Mouse (Mus musculus) splenic B cell, adult 2 months (primary cell): ENCODE data around the gene Tpi1.

Experiments
- DNase-seq: peaks from one replicate; pipeline ENCODE4 v3.0.0-alpha.2; 2011; ENCODE audit warnings: low read depth, low spot score
- H3K27me3 ChIP-seq: 2 replicates; pipeline ENCODE4 v1.6.1; 2012; ENCODE audit warnings: mild to moderate bottlenecking, low read length, moderate library complexity, mixed read lengths; ENCODE audit not compliant: control insufficient read depth, poor library complexity, insufficient read depth, severe bottlenecking
- H3K36me3 ChIP-seq: 2 replicates; pipeline ENCODE4 v1.6.1; 2012; ENCODE audit warnings: mild to moderate bottlenecking, low read length, moderate library complexity, mixed read lengths; ENCODE audit not compliant: control insufficient read depth, poor library complexity, insufficient read depth, severe bottlenecking

Tpi1 gene

GRCm38 (mm10) chr6:124786756-124787420, 27.2 kb downstream of the Tpi1 start:
- DNase-seq = no peak
- no peaks in the 10 kb centered on the region for H3K36me3 ChIP-seq
- H3K27me3 ChIP-seq = no peaks in the 10 kb centered on the region

GRCm38 (mm10) chr6:124782436-124782835, 31.7 kb downstream of the Tpi1 start:
- Histone ChIP-seq H3K36me3 (no peaks in the 10 kb centered on the region), H3K27me3 (no peaks in the 10 kb centered on the region)
- peak; percentile 64 for DNase-seq

- DNase-seq = no peak
- H3K27me3 ChIP-seq = no peaks in the 10 kb centered on the region
- H3K36me3 ChIP-seq = no peaks in the 10 kb centered on the region
These were observed 33.2 kb downstream of the Tpi1 start for GRCm38 (mm10) chr6:124780917-124781316.

DNA sequence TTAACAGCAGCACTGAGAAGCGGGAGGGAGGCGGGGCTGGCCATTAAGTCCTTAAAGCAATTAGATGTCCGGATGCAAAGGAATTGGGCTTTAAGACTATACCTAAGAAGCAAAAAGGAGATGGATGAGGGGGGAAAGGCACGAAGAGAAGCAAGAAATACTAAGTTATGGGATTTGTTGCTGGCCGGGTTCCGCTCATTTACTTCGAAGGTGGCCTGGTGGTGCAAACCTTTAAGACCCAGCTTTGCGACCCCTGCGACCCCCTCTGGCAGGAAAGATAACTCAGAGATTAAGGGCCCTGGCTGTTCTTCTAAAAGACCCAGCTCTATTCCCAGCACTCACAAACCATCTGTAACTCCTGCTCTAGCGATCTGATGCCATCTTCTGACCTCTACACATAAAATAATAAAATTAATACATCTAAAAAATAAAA, 34.1 kb downstream of the Tpi1 start:
- DNase-seq = no peak
- H3K36me3 ChIP-seq = no peaks in the 10 kb centered on the region
- no peaks in the 10 kb centered on the region for H3K27me3 ChIP-seq

GRCm38 (mm10) chr6:124779222-124779983, 34.7 kb downstream of the Tpi1 start, which contains the start of gene Lrrc23:
Gene Lrrc23 (minus strand): TSS chr6:124779727.
- DNase-seq = peak; percentile 78
- no peaks in the 10 kb centered on the region for H3K27me3 ChIP-seq
- H3K36me3 ChIP-seq = no peaks in the 10 kb centered on the region

DNA sequence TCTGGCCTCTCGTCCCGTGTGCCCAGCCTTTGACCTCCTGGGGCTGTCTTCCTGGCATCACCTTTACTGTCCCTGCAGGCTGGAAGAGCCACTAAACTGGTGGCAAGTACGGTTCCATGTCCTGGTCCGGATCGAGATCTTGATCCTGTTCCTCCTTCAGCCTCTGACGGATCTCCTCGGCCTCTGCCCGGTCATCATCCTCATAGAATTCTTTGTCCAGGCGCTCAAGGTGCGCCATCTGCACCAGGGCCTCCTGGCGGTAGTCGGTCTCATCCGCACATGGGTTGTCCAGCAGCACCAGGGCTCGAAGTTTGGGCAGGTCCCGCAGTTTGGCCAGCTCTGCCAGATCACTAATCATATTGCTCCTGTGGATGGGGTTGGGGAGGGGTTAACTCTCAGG, 43.6 kb downstream of the Tpi1 start:
- no peaks in the 10 kb centered on the region for H3K27me3 ChIP-seq
- no peaks in the 10 kb centered on the region for H3K36me3 ChIP-seq
- DNase-seq = no peak

DNA sequence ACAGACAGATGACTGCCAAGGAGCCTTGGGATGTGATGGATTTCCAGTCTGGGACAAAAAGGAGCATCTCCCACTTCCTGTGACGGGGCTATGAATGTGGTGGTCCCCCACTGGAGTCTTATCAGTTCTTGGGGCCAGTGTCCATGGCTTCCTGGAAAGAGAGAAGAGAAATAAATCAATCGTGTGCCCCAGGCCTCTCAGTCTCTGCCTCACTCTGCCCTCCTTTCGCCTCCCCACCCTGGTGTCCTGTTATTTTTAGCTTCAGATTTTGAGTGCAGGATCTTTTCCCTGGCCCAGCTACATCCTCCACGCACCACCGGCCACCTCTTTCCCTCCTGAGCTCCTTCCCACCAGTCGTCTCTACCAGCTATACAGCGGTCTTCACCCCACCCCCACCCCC, 44.1 kb downstream of the Tpi1 start:
- no peaks in the 10 kb centered on the region for H3K27me3 ChIP-seq
- no peaks in the 10 kb centered on the region for H3K36me3 ChIP-seq
- DNase-seq = no peak

DNA sequence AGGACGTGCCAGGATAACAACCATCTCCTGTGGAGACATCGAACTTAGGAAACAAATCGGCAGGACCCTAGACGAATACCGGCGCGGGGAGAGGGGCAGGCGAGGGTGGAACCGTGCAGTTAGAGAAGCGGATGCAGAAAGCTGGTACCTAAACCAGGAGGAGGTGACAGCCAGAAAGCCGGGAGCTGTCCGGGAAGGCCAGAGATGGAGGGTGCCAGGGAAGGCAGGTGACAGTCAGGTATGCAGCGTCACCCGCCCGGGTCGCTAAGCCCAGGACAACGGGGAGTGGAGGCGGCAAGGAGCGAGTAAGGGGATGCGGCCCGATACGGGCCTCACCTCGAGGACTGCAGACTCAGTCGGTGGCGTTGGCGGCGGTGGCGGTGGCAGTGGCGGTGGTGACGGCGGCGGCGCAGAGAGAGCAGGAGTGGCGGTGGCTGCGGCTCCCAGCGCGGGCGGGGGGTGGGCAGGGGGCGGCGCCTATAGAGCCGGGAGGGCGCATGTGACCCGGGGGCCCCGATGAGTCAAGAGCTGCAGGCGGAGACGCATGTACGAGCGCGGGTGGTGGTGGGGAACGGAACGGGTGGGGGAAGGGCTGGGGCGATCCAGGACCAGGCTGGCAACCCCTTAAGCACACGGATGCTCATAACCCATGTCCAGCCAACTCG, 44.9 kb downstream of the Tpi1 start, which contains the start of gene Eno2:
TSS of gene Eno2 (minus strand) at position 573 of the 665 bp plus-strand sequence.
- no peaks in the 10 kb centered on the region for H3K36me3 ChIP-seq
- DNase-seq = peak; percentile 65
- no peaks in the 10 kb centered on the region for H3K27me3 ChIP-seq

DNA sequence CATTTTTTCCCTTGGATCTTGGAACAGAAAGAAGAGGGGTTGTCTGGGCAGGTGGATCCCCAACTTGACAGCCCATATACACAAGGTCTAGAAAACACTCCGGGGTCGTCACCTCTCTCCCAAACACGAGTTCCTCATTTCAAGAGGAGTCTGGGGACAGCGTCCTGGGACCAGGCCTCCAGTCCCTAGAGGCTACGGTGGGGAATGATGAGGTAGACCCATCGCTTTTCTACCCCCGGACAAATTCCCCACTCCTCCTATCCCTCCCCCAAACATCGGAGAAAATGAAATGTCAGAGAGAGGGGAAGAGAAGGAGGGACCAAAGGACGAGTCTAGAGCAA, 45.4 kb downstream of the Tpi1 start:
- no peak for DNase-seq

GRCm38 (mm10) chr6:124767920-124768703, 46.0 kb downstream of the Tpi1 start:
- DNase-seq = peak; percentile 24
- Histone ChIP-seq H3K36me3 (no peaks in the 10 kb centered on the region), H3K27me3 (no peaks in the 10 kb centered on the region)

More for the DNA sequence above, 45.4 kb downstream of the Tpi1 start:
- Histone ChIP-seq H3K36me3 (no peaks in the 10 kb centered on the region), H3K27me3 (no peaks in the 10 kb centered on the region)

GRCm38 (mm10) chr6:124767536-124767919, 46.6 kb downstream of the Tpi1 start:
- Histone ChIP-seq H3K27me3 (no peaks in the 10 kb centered on the region), H3K36me3 (no peaks in the 10 kb centered on the region)
- no peak for DNase-seq

- no peaks in the 10 kb centered on the region for H3K27me3 ChIP-seq
- no peaks in the 10 kb centered on the region for H3K36me3 ChIP-seq
- DNase-seq = no peak
These were observed 48.1 kb downstream of the Tpi1 start for GRCm38 (mm10) chr6:124765951-124766350.
